Mouse (Mus musculus): ENCODE measurements around the gene Prkce. TPM values are rescaled to one million over a fixed set of nuclear protein-coding genes. Genes with fewer than 3 reads are reported as not detected.

The Prkce gene
- total RNA-seq, 1 experiment: 1.7 TPM

GRCm38 (mm10) chr17:86514974-86515620, 347.5 kb downstream of the Prkce start:
- no peak overlapping the region for H3K4me3 ChIP-seq (ENCODE audit: insufficient read depth in 1 of 2, low read depth in 1 of 2, low read length in 2 of 2, poor library complexity in 1 of 2, severe bottlenecking in 1 of 2)
- no peaks in the 10 kb centered on the region for H3K9me3 ChIP-seq (ENCODE audit: control insufficient read depth, insufficient read depth, low read depth, low read length)
- no peaks in the 10 kb centered on the region for H3K4me1 ChIP-seq (ENCODE audit: control insufficient read depth in 2 of 2, insufficient read depth in 2 of 2, low read length in 2 of 2, poor library complexity in 1 of 2)
- no peak for TF ChIP-seq ZC3H11A (IDR thresholded peaks at IDR 0.05; ENCODE audit: borderline replicate concordance, low read depth, low read length)
- TF ChIP-seq MAFK (IDR thresholded peaks at IDR 0.05; ENCODE audit: insufficient read depth, low read depth, low read length): no peak
- TF ChIP-seq ZNF384 (IDR thresholded peaks at IDR 0.05; ENCODE audit: low read depth, low read length): no peak
- TF ChIP-seq CHD2 (IDR thresholded peaks at IDR 0.05; ENCODE audit: low read depth, low read length): no peak
- no peak for TF ChIP-seq HCFC1 (IDR thresholded peaks at IDR 0.05; ENCODE audit: borderline replicate concordance, insufficient read depth, low read length)
- H3K27ac ChIP-seq (ENCODE audit: insufficient read depth, low read depth, low read length, poor library complexity, severe bottlenecking): no peak overlapping the region
- no peak for DNase-seq (ENCODE audit: low read depth, low spot score)
- no peak overlapping the region for H3K9ac ChIP-seq (ENCODE audit: insufficient read depth, low read depth, low read length, poor library complexity, severe bottlenecking)
- H3K36me3 ChIP-seq (ENCODE audit: control insufficient read depth, insufficient read depth, low read length, poor library complexity, severe bottlenecking): no peaks in the 10 kb centered on the region; the same call in 1 of the 2 replicates
- in situ Hi-C loops (cut with MboI; ENCODE audit: low sequenced_read_pairs in 2 of 2, unreplicated experiment in 2 of 2): no loop called here

GRCm38 (mm10) chr17:86516630-86517029, 349.0 kb downstream of the Prkce start:
- no peak overlapping the region for H3K9ac ChIP-seq (ENCODE audit: insufficient read depth, low read depth, low read length, poor library complexity, severe bottlenecking)
- no peak for TF ChIP-seq ZC3H11A (IDR thresholded peaks at IDR 0.05; ENCODE audit: borderline replicate concordance, low read depth, low read length)
- no peak for TF ChIP-seq MAFK (IDR thresholded peaks at IDR 0.05; ENCODE audit: insufficient read depth, low read depth, low read length)
- TF ChIP-seq HCFC1 (IDR thresholded peaks at IDR 0.05; ENCODE audit: borderline replicate concordance, insufficient read depth, low read length): no peak
- TF ChIP-seq CHD2 (IDR thresholded peaks at IDR 0.05; ENCODE audit: low read depth, low read length): no peak
- no peak for TF ChIP-seq ZNF384 (IDR thresholded peaks at IDR 0.05; ENCODE audit: low read depth, low read length)
- H3K4me1 ChIP-seq (ENCODE audit: control insufficient read depth in 2 of 2, insufficient read depth in 2 of 2, low read length in 2 of 2, poor library complexity in 1 of 2): no peaks in the 10 kb centered on the region
- no peaks in the 10 kb centered on the region for H3K9me3 ChIP-seq (ENCODE audit: control insufficient read depth, insufficient read depth, low read depth, low read length)
- no peak for DNase-seq (ENCODE audit: low read depth, low spot score)
- in situ Hi-C loops (cut with MboI; ENCODE audit: low sequenced_read_pairs in 2 of 2, unreplicated experiment in 2 of 2): no loop called here
- H3K36me3 ChIP-seq (ENCODE audit: control insufficient read depth, insufficient read depth, low read length, poor library complexity, severe bottlenecking): no peaks in the 10 kb centered on the region; the same call in 1 of the 2 replicates
- no peak overlapping the region for H3K4me3 ChIP-seq (ENCODE audit: insufficient read depth in 1 of 2, low read depth in 1 of 2, low read length in 2 of 2, poor library complexity in 1 of 2, severe bottlenecking in 1 of 2)
- H3K27ac ChIP-seq (ENCODE audit: insufficient read depth, low read depth, low read length, poor library complexity, severe bottlenecking): no peak overlapping the region

- Histone ChIP-seq H3K27ac (ENCODE audit: insufficient read depth, low read depth, low read length, poor library complexity, severe bottlenecking) (no peak overlapping the region), H3K9ac (ENCODE audit: insufficient read depth, low read depth, low read length, poor library complexity, severe bottlenecking) (no peak overlapping the region), H3K36me3 (ENCODE audit: control insufficient read depth, insufficient read depth, low read length, poor library complexity, severe bottlenecking) (no peaks in the 10 kb centered on the region; the same call in 1 of the 2 replicates), H3K4me3 (ENCODE audit: insufficient read depth in 1 of 2, low read depth in 1 of 2, low read length in 2 of 2, poor library complexity in 1 of 2, severe bottlenecking in 1 of 2) (no peak overlapping the region), H3K9me3 (ENCODE audit: control insufficient read depth, insufficient read depth, low read depth, low read length) (no peaks in the 10 kb centered on the region), H3K4me1 (ENCODE audit: control insufficient read depth in 2 of 2, insufficient read depth in 2 of 2, low read length in 2 of 2, poor library complexity in 1 of 2) (no peaks in the 10 kb centered on the region)
- in situ Hi-C loops (cut with MboI; ENCODE audit: low sequenced_read_pairs in 2 of 2, unreplicated experiment in 2 of 2): no loop called here
- TF ChIP-seq CHD2 (IDR thresholded peaks at IDR 0.05; ENCODE audit: low read depth, low read length) (no peak), HCFC1 (IDR thresholded peaks at IDR 0.05; ENCODE audit: borderline replicate concordance, insufficient read depth, low read length) (no peak), ZNF384 (IDR thresholded peaks at IDR 0.05; ENCODE audit: low read depth, low read length) (no peak), ZC3H11A (IDR thresholded peaks at IDR 0.05; ENCODE audit: borderline replicate concordance, low read depth, low read length) (no peak), MAFK (IDR thresholded peaks at IDR 0.05; ENCODE audit: insufficient read depth, low read depth, low read length) (no peak)
- DNase-seq (ENCODE audit: low read depth, low spot score): no peak
These were observed 351.0 kb downstream of the Prkce start for GRCm38 (mm10) chr17:86518604-86519003.

GRCm38 (mm10) chr17:86521252-86521651, 353.7 kb downstream of the Prkce start:
- Histone ChIP-seq H3K27ac (ENCODE audit: insufficient read depth, low read depth, low read length, poor library complexity, severe bottlenecking) (no peak overlapping the region), H3K4me3 (ENCODE audit: insufficient read depth in 1 of 2, low read depth in 1 of 2, low read length in 2 of 2, poor library complexity in 1 of 2, severe bottlenecking in 1 of 2) (no peak overlapping the region), H3K9ac (ENCODE audit: insufficient read depth, low read depth, low read length, poor library complexity, severe bottlenecking) (no peak overlapping the region), H3K36me3 (ENCODE audit: control insufficient read depth, insufficient read depth, low read length, poor library complexity, severe bottlenecking) (no peaks in the 10 kb centered on the region), H3K9me3 (ENCODE audit: control insufficient read depth, insufficient read depth, low read depth, low read length) (no peaks in the 10 kb centered on the region), H3K4me1 (ENCODE audit: control insufficient read depth in 2 of 2, insufficient read depth in 2 of 2, low read length in 2 of 2, poor library complexity in 1 of 2) (no peaks in the 10 kb centered on the region)
- TF ChIP-seq ZNF384 (IDR thresholded peaks at IDR 0.05; ENCODE audit: low read depth, low read length): no peak
- no peak for TF ChIP-seq ZC3H11A (IDR thresholded peaks at IDR 0.05; ENCODE audit: borderline replicate concordance, low read depth, low read length)
- TF ChIP-seq HCFC1 (IDR thresholded peaks at IDR 0.05; ENCODE audit: borderline replicate concordance, insufficient read depth, low read length): no peak
- TF ChIP-seq MAFK (IDR thresholded peaks at IDR 0.05; ENCODE audit: insufficient read depth, low read depth, low read length): no peak
- no peak for TF ChIP-seq CHD2 (IDR thresholded peaks at IDR 0.05; ENCODE audit: low read depth, low read length)
- in situ Hi-C loops (cut with MboI; ENCODE audit: low sequenced_read_pairs in 2 of 2, unreplicated experiment in 2 of 2): no loop called here
- no peak for DNase-seq (ENCODE audit: low read depth, low spot score)
